Mouse (Mus musculus) liver, embryonic 14.5 days (tissue): ENCODE measurements around the gene Poglut1. TPM values are rescaled to one million over a fixed set of nuclear protein-coding genes. Genes with fewer than 3 reads are reported as not detected.

Experiments
- ATAC-seq: fragments of 200-750 bp; cut with Nextera tagmentation; 2 replicates; pipeline ENCODE4 v1.8.0; 2017; ENCODE audit warnings: moderate number of reproducible peaks, mild to moderate bottlenecking, moderate library complexity; ENCODE audit not compliant: insufficient read depth
- DNase-seq, 3 experiments: peaks; one replicate each; pipeline ENCODE4 v3.0.0-alpha.2; 2012 to 2013; ENCODE audit warnings: low read depth in 3 of 3, low spot score in 3 of 3
- H3K27ac ChIP-seq: fragments of 300-500 bp; sonication (generic); 2 replicates; pipeline ENCODE4 v1.5.1; 2014; ENCODE audit warnings: moderate library complexity, mild to moderate bottlenecking, control low read depth, inconsistent platforms
- H3K27me3 ChIP-seq: fragments of 300-500 bp; sonication (generic); 2 replicates; pipeline ENCODE4 v1.6.1; 2014; ENCODE audit warnings: mild to moderate bottlenecking, low read length, moderate library complexity; ENCODE audit not compliant: control insufficient read depth, insufficient read depth
- H3K36me3 ChIP-seq: fragments of 300-500 bp; sonication (generic); replicated peaks from 2 replicates; pipeline ENCODE4 v1.6.1; 2014; ENCODE audit warnings: low read depth; ENCODE audit not compliant: control insufficient read depth, insufficient read depth
- H3K4me1 ChIP-seq, 2 experiments: fragments of 200-500 bp in 1 of 2; fragments of 300-500 bp in 1 of 2; sonication (generic) in 1 of 2; replicated peaks; 2 replicates each; pipeline ENCODE4 v1.6.1; 2012 to 2014; ENCODE audit warnings: antibody characterized with exemption in 1 of 2, inconsistent platforms in 1 of 2, low read length in 1 of 2; ENCODE audit not compliant: control insufficient read depth in 2 of 2, insufficient read depth in 2 of 2
- H3K4me2 ChIP-seq: fragments of 300-500 bp; sonication (generic); 2 replicates; pipeline ENCODE4 v1.6.1; 2014; ENCODE audit warnings: low read depth, mild to moderate bottlenecking, control low read depth, moderate library complexity
- H3K4me3 ChIP-seq, 2 experiments: fragments of 200-500 bp in 1 of 2; fragments of 300-500 bp in 1 of 2; sonication (generic) in 1 of 2; 2 replicates each; pipeline ENCODE4 v1.5.1; 2012 to 2014; ENCODE audit warnings: low read depth in 2 of 2, low read length in 2 of 2, mild to moderate bottlenecking in 2 of 2, control low read depth in 1 of 2, inconsistent platforms in 1 of 2, moderate library complexity in 1 of 2; ENCODE audit not compliant: insufficient read depth in 1 of 2
- H3K9ac ChIP-seq: fragments of 300-500 bp; sonication (generic); replicated peaks from 2 replicates; pipeline ENCODE4 v1.6.1; 2014; ENCODE audit warnings: mild to moderate bottlenecking, control low read depth, moderate library complexity
- H3K9me3 ChIP-seq: fragments of 300-500 bp; sonication (generic); 2 replicates; pipeline ENCODE4 v1.6.1; 2016; ENCODE audit warnings: low read length, mixed read lengths; ENCODE audit not compliant: control insufficient read depth
- CTCF ChIP-seq: IDR thresholded peaks from 2 replicates; pipeline ENCODE4 v1.5.1; 2016; ENCODE audit warnings: antibody characterized with exemption, low read depth, control low read depth
- EP300 ChIP-seq: IDR thresholded peaks from 2 replicates; pipeline ENCODE4 v1.6.1; 2016; ENCODE audit warnings: antibody characterized with exemption, low read depth
- WGBS: fragments of 180-500 bp; shearing (Covaris S2); extraction: QIAGEN DNeasy Blood & Tissue Kit; methylation state at CpG from one replicate; pipeline ENCODE4 v1.1.7; 2014; ENCODE audit not compliant: insufficient replicate concordance; 5-methylcytosine and 5-hydroxymethylcytosine counted together
- polyA plus RNA-seq, 2 experiments: library from polyadenylated mRNA; depleted of rRNA in 1 of 2; stranded (reverse) in 1 of 2; unstranded in 1 of 2; fragments of >200 nt; fragmentation: Nextera tagmentation in 1 of 2; extraction: Ambion mirVana in 1 of 2; gene quantifications; 2 replicates each; pipeline versions ENCODE4 v1.2.1 to v1.2.3; 2012 to 2014

Gene Poglut1
- polyA plus RNA-seq, 2 experiments: 5.9 to 7.2 TPM

- Histone ChIP-seq H3K27ac (no peak overlapping the region), H3K9ac (peak overlapping the region; percentile 53), H3K4me3 (peak overlapping the region; percentile 51 to 52; a peak in 3 of 4 replicates), H3K27me3 (no peaks in the 10 kb centered on the region), H3K9me3 (no peaks in the 10 kb centered on the region), H3K4me2 (peak overlapping the region; percentile 85), H3K36me3 (no peaks in the 10 kb centered on the region), H3K4me1 (peaks cover 23 to 32% of the 10 kb centered on the region in 2 experiments)
- no peak for DNase-seq
- TF ChIP-seq CTCF: no peak
- no peak for TF ChIP-seq EP300
- 42% methylated on average over 4 of the region's 4 CpGs for WGBS
- no peak for ATAC-seq
These were observed 74.3 kb downstream of the Poglut1 start for GRCm38 (mm10) chr16:38475681-38476311.

Other genes with a start within 250 kb of the Poglut1 start
- 0.01 TPM in 1 of 2 replicates, not detected in the other for gene Maats1, start 208.1 kb downstream of the Poglut1 start, polyA plus RNA-seq (2012; rRNA removed)
- gene Maats1, start 208.1 kb downstream of the Poglut1 start, polyA plus RNA-seq (2014; fragmentation: Nextera tagmentation; extraction: Ambion mirVana): not detected in 2 replicates
- gene Cox17, start 203.3 kb downstream of the Poglut1 start, polyA plus RNA-seq (2012; rRNA removed): 124 and 227 TPM in 2 replicates
- 351 and 369 TPM in 2 replicates for gene Cox17, start 203.3 kb downstream of the Poglut1 start, polyA plus RNA-seq (2014; fragmentation: Nextera tagmentation; extraction: Ambion mirVana)
- not detected in 2 replicates for gene Gm21987, start 203.2 kb downstream of the Poglut1 start, polyA plus RNA-seq (2012; rRNA removed)
- not detected in 2 replicates for gene Gm21987, start 203.2 kb downstream of the Poglut1 start, polyA plus RNA-seq (2014; fragmentation: Nextera tagmentation; extraction: Ambion mirVana)
- 23.2 and 28.6 TPM in 2 replicates for gene Popdc2, start 188.0 kb downstream of the Poglut1 start, polyA plus RNA-seq (2012; rRNA removed)
- gene Popdc2, start 188.0 kb downstream of the Poglut1 start, polyA plus RNA-seq (2014; fragmentation: Nextera tagmentation; extraction: Ambion mirVana): 23.4 and 24.5 TPM in 2 replicates
- gene Pla1a, start 117.1 kb downstream of the Poglut1 start, polyA plus RNA-seq (2012; rRNA removed): 13.8 and 15.0 TPM in 2 replicates
- gene Pla1a, start 117.1 kb downstream of the Poglut1 start, polyA plus RNA-seq (2014; fragmentation: Nextera tagmentation; extraction: Ambion mirVana): 15.5 and 18.9 TPM in 2 replicates
- gene Adprh, start 97.6 kb downstream of the Poglut1 start, polyA plus RNA-seq (2012; rRNA removed): 12.4 and 15.2 TPM in 2 replicates
- 23.7 and 29.9 TPM in 2 replicates for gene Adprh, start 97.6 kb downstream of the Poglut1 start, polyA plus RNA-seq (2014; fragmentation: Nextera tagmentation; extraction: Ambion mirVana)
- gene Cd80, start 94.7 kb downstream of the Poglut1 start, polyA plus RNA-seq (2012; rRNA removed): 0.12 and 0.35 TPM in 2 replicates
- 0.15 and 0.18 TPM in 2 replicates for gene Cd80, start 94.7 kb downstream of the Poglut1 start, polyA plus RNA-seq (2014; fragmentation: Nextera tagmentation; extraction: Ambion mirVana)
- gene Timmdc1, start 27.6 kb downstream of the Poglut1 start, polyA plus RNA-seq (2012; rRNA removed): 4.1 and 5.6 TPM in 2 replicates
- gene Timmdc1, start 27.6 kb downstream of the Poglut1 start, polyA plus RNA-seq (2014; fragmentation: Nextera tagmentation; extraction: Ambion mirVana): 7.2 and 9.4 TPM in 2 replicates
- gene Tmem39a, start 8.4 kb upstream of the Poglut1 start, polyA plus RNA-seq (2012; rRNA removed): 29.3 and 47.8 TPM in 2 replicates
- gene Tmem39a, start 8.4 kb upstream of the Poglut1 start, polyA plus RNA-seq (2014; fragmentation: Nextera tagmentation; extraction: Ambion mirVana): 27.8 and 32.9 TPM in 2 replicates
- gene Arhgap31, start 163.0 kb upstream of the Poglut1 start, polyA plus RNA-seq (2012; rRNA removed): 0.69 and 0.88 TPM in 2 replicates
- gene Arhgap31, start 163.0 kb upstream of the Poglut1 start, polyA plus RNA-seq (2014; fragmentation: Nextera tagmentation; extraction: Ambion mirVana): 1.1 and 1.4 TPM in 2 replicates
- 1.2 and 1.3 TPM in 2 replicates for gene B4galt4, start 192.0 kb upstream of the Poglut1 start, polyA plus RNA-seq (2012; rRNA removed)
- gene B4galt4, start 192.0 kb upstream of the Poglut1 start, polyA plus RNA-seq (2014; fragmentation: Nextera tagmentation; extraction: Ambion mirVana): 2.3 and 2.8 TPM in 2 replicates